Mouse (Mus musculus): ENCODE measurements at regions not wholly inside any gene's neighbourhood (a gene's known extent, or its start where the extent isn't known, plus 50 kb on each side); places are given as distances from the start of the nearest gene placed in this dataset.

DNA sequence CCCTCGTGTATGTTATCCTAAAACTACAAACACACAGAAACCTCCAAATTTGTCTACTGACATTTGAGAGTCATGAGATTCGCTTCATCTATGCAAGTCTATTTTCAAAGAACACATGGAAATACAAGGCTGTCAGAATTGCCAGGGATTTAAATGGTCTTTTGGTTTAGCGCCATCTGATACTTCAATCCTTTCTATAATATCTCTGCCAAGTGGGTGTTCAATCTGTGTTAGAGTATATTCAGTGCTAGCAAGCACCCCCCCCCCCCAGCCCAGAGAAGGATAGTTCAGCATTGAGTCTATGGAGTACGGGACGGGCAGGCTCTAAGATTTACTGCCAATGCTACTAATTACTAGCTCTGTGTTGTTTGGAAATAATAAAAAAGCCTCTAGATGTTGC lies 55.5 kb upstream of the Arid5b start:
- TF ChIP-seq CTCF (IDR thresholded peaks at IDR 0.05; ENCODE audit: low read depth, low read length) (no peak), POLR2AphosphoS5 (IDR thresholded peaks at IDR 0.05; ENCODE audit: insufficient replicate concordance, low read depth, low read length) (no peak), TAL1 (conservative IDR thresholded peaks at IDR 0.05; ENCODE audit: low read depth, low read length) (no peak)
